Mouse (Mus musculus): Measurements from ENCODE around the gene Pnmal1.
"Not testable (repeated sequence)": the region's sequence is repeated elsewhere in the genome, so short reads cannot be mapped to it uniquely, and the experiment has no call there.

Gene Pnmal1

GRCm38 (mm10) chr7:16953776-16954175 lies 5.7 kb upstream of the Pnmal1 start:
- DNase-seq, result not testable (repeated sequence)

- no peak for DNase-seq
Observed at GRCm38 (mm10) chr7:16955712-16956111, 3.8 kb upstream of the Pnmal1 start.

- DNase-seq, result no peak
Observed at GRCm38 (mm10) chr7:16956410-16957265, 2.8 kb upstream of the Pnmal1 start.

GRCm38 (mm10) chr7:16961678-16962077 lies 2.2 kb downstream of the Pnmal1 start:
- DNase-seq, result no peak

- DNase-seq, result no peak
Observed at GRCm38 (mm10) chr7:16968414-16968813, 8.9 kb downstream of the Pnmal1 start.

GRCm38 (mm10) chr7:16971160-16971559 lies 11.7 kb downstream of the Pnmal1 start:
- DNase-seq, result no peak

- DNase-seq, result peak; percentile 83
Observed at GRCm38 (mm10) chr7:16974018-16974417, 14.5 kb downstream of the Pnmal1 start.

- no peak for DNase-seq
Observed at GRCm38 (mm10) chr7:16976298-16976697, 16.8 kb downstream of the Pnmal1 start.

- DNase-seq, result no peak
Observed at GRCm38 (mm10) chr7:16978173-16978572, 18.7 kb downstream of the Pnmal1 start.

- DNase-seq, result no peak
Observed at GRCm38 (mm10) chr7:16978593-16978992, 19.1 kb downstream of the Pnmal1 start.

GRCm38 (mm10) chr7:16980348-16980747 lies 20.9 kb downstream of the Pnmal1 start:
- DNase-seq, result peak; percentile 71

GRCm38 (mm10) chr7:16982859-16983568 lies 23.5 kb downstream of the Pnmal1 start, which contains the start of gene Gm42372:
Gene Gm42372 (plus strand): TSS chr7:16983086.
- peak; percentile 60 for DNase-seq

- no peak for DNase-seq
Observed at GRCm38 (mm10) chr7:16987541-16988149, 28.2 kb downstream of the Pnmal1 start.

GRCm38 (mm10) chr7:16988405-16988804 lies 28.9 kb downstream of the Pnmal1 start:
- DNase-seq, result peak; percentile 77

GRCm38 (mm10) chr7:16990006-16990744 lies 30.7 kb downstream of the Pnmal1 start:
- DNase-seq, result peak; percentile 49

- DNase-seq, result no peak
Observed at GRCm38 (mm10) chr7:16991681-16992450, 32.4 kb downstream of the Pnmal1 start.

- DNase-seq, result no peak
Observed at GRCm38 (mm10) chr7:16992451-16992807, 33.0 kb downstream of the Pnmal1 start, which contains the start of gene Ccdc8. Gene Ccdc8 (plus strand): TSS chr7:16992708.

- DNase-seq, result peak; percentile 90
Observed at GRCm38 (mm10) chr7:16993651-16994399, 34.3 kb downstream of the Pnmal1 start.

- DNase-seq, result peak; percentile 28
Observed at GRCm38 (mm10) chr7:16994400-16994799, 34.9 kb downstream of the Pnmal1 start.

GRCm38 (mm10) chr7:16995345-16995744 lies 35.9 kb downstream of the Pnmal1 start:
- DNase-seq, result no peak

- no peak for DNase-seq
Observed at GRCm38 (mm10) chr7:16999233-16999632, 39.8 kb downstream of the Pnmal1 start.

All from lung, postnatal 10 days (tissue).